Mouse (Mus musculus) testis, adult 2 months (tissue): Measurements from ENCODE around the gene Ccr6.

Experiments
- CTCF ChIP-seq: fragments of 200-500 bp; IDR thresholded peaks from 2 replicates; pipeline ENCODE4 v1.5.1; 2012; ENCODE audit warnings: low read depth, mild to moderate bottlenecking, inconsistent platforms, low read length, moderate library complexity; ENCODE audit not compliant: control insufficient read depth, insufficient read depth, insufficient replicate concordance
- POLR2A ChIP-seq: fragments of 200-500 bp; IDR thresholded peaks from 2 replicates; pipeline ENCODE4 v1.6.1; 2012; ENCODE audit warnings: low read depth, mild to moderate bottlenecking, inconsistent platforms, low read length, moderate library complexity; ENCODE audit not compliant: control insufficient read depth

DNA sequence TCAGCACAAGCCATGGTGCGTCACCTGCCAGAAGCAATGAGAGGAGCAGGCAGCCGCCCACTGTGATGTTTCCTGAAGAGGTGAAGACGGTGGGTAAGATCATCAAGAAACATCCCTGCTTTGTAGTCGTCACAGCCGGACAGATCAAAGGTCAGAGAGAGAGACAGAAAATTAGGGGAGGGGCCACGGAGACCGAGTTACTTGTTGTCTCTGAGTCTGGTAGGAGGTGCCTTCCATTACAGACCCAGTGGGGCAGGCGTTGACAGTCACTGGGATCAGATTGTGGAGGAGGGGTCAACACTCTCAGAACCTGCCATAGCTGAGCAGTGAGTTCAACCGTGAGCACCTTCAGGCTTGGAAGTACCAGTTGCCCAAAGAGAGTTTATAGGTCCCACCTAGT is 7.2 kb upstream of the Ccr6 start:
- TF ChIP-seq CTCF = no peak
- TF ChIP-seq POLR2A = no peak
